Mouse (Mus musculus) limb, embryonic 12.5 days (tissue): ENCODE results near the gene Ube2f. TPM values are rescaled to one million over a fixed set of nuclear protein-coding genes. Genes with fewer than 3 reads are reported as not detected.

Source experiments
- ATAC-seq: fragments of 200-750 bp; cut with Nextera tagmentation; 2 replicates; pipeline ENCODE4 v1.8.0; 2017; ENCODE audit warnings: low read depth, moderate TSS enrichment; ENCODE audit not compliant: insufficient number of reproducible peaks, insufficient read depth, low FRiP score, low TSS enrichment
- H3K27ac ChIP-seq: fragments of 300-500 bp; sonication (generic); 2 replicates; pipeline ENCODE4 v1.5.1; 2016; ENCODE audit warnings: mild to moderate bottlenecking, moderate library complexity
- H3K27me3 ChIP-seq: fragments of 300-500 bp; sonication (generic); 2 replicates; pipeline ENCODE4 v1.6.1; 2016; ENCODE audit warnings: mild to moderate bottlenecking, moderate library complexity
- H3K36me3 ChIP-seq: fragments of 300-500 bp; sonication (generic); 2 replicates; pipeline ENCODE4 v1.6.1; 2016; ENCODE audit warnings: mild to moderate bottlenecking, moderate library complexity
- H3K4me1 ChIP-seq: fragments of 300-500 bp; sonication (generic); replicated peaks from 2 replicates; pipeline ENCODE4 v1.6.1; 2016
- H3K4me2 ChIP-seq: fragments of 300-500 bp; sonication (generic); 2 replicates; pipeline ENCODE4 v1.6.1; 2016; ENCODE audit warnings: mild to moderate bottlenecking, moderate library complexity
- H3K4me3 ChIP-seq: fragments of 300-500 bp; sonication (generic); replicated peaks from 2 replicates; pipeline ENCODE4 v1.5.1; 2016; ENCODE audit warnings: mild to moderate bottlenecking
- H3K9ac ChIP-seq: fragments of 300-500 bp; sonication (generic); replicated peaks from 2 replicates; pipeline ENCODE4 v1.6.1; 2016; ENCODE audit warnings: mild to moderate bottlenecking, moderate library complexity
- H3K9me3 ChIP-seq: fragments of 300-500 bp; sonication (generic); 2 replicates; pipeline ENCODE4 v1.6.1; 2016; ENCODE audit warnings: mild to moderate bottlenecking, moderate library complexity
- WGBS: fragments of 180-500 bp; shearing (Covaris S2); methylation state at CpG from one replicate; pipeline ENCODE4 v1.1.7; 2016; 5-methylcytosine and 5-hydroxymethylcytosine counted together
- polyA plus RNA-seq: library from polyadenylated mRNA; unstranded; fragments of >200 nt; fragmentation: Nextera tagmentation; extraction: Ambion mirVana; gene quantifications from 2 replicates; pipeline ENCODE4 v1.2.1, GENCODE M21; 2016

Gene Ube2f
- polyA plus RNA-seq, 1 experiment from 2014 or later, result 70.2 TPM

- 92% methylated on average over 7 of the region's 7 CpGs for WGBS
- Histone ChIP-seq H3K9ac (no peak overlapping the region), H3K27ac (no peak overlapping the region), H3K4me3 (no peak overlapping the region), H3K36me3 (peaks cover 40% of the 10 kb centered on the region), H3K4me2 (no peak overlapping the region), H3K9me3 (no peaks in the 10 kb centered on the region), H3K27me3 (no peaks in the 10 kb centered on the region), H3K4me1 (no peaks in the 10 kb centered on the region)
- ATAC-seq, result no peak
Observed at GRCm38 (mm10) chr1:91262508-91262907, 12.4 kb downstream of the Ube2f start.

- Histone ChIP-seq H3K4me3 (no peak overlapping the region), H3K9ac (no peak overlapping the region), H3K4me1 (no peaks in the 10 kb centered on the region), H3K9me3 (no peaks in the 10 kb centered on the region), H3K27me3 (no peaks in the 10 kb centered on the region), H3K36me3 (peaks cover 17% of the 10 kb centered on the region), H3K4me2 (no peak overlapping the region), H3K27ac (peak overlapping the region; percentile 8; the same call in 1 of the 2 replicates)
- no peak for ATAC-seq
- WGBS, result 90% methylated on average over 2 of the region's 2 CpGs
Observed at GRCm38 (mm10) chr1:91272260-91272659, 22.2 kb downstream of the Ube2f start.

GRCm38 (mm10) chr1:91276581-91276980 is 26.5 kb downstream of the Ube2f start:
- H3K4me2 ChIP-seq, result no peak overlapping the region
- H3K27ac ChIP-seq, result no peak overlapping the region
- H3K27me3 ChIP-seq, result no peaks in the 10 kb centered on the region
- no peaks in the 10 kb centered on the region for H3K9me3 ChIP-seq
- ATAC-seq, result no peak
- H3K9ac ChIP-seq, result no peak overlapping the region
- no peaks in the 10 kb centered on the region for H3K4me1 ChIP-seq
- WGBS, result 91% methylated on average over 4 of the region's 4 CpGs
- H3K4me3 ChIP-seq, result no peak overlapping the region
- H3K36me3 ChIP-seq, result peaks cover 54% of the 10 kb centered on the region

GRCm38 (mm10) chr1:91277480-91277879 is 27.4 kb downstream of the Ube2f start:
- no peak overlapping the region for H3K4me2 ChIP-seq
- no peaks in the 10 kb centered on the region for H3K4me1 ChIP-seq
- H3K27me3 ChIP-seq, result no peaks in the 10 kb centered on the region
- peaks cover 59% of the 10 kb centered on the region for H3K36me3 ChIP-seq
- no peak overlapping the region for H3K4me3 ChIP-seq
- H3K27ac ChIP-seq, result no peak overlapping the region
- whole genome bisulfite sequencing, result 93% methylated on average over 2 of the region's 2 CpGs
- H3K9ac ChIP-seq, result no peak overlapping the region
- H3K9me3 ChIP-seq, result no peaks in the 10 kb centered on the region
- ATAC-seq, result no peak

- WGBS, result 94% methylated on average over 3 of the region's 3 CpGs
- no peak for ATAC-seq
- H3K4me2 ChIP-seq, result no peak overlapping the region
- no peaks in the 10 kb centered on the region for H3K9me3 ChIP-seq
- no peak overlapping the region for H3K4me3 ChIP-seq
- peaks cover 68% of the 10 kb centered on the region for H3K36me3 ChIP-seq
- no peak overlapping the region for H3K9ac ChIP-seq
- H3K27ac ChIP-seq, result no peak overlapping the region
- H3K4me1 ChIP-seq, result no peaks in the 10 kb centered on the region
- no peaks in the 10 kb centered on the region for H3K27me3 ChIP-seq
Observed at GRCm38 (mm10) chr1:91278410-91279119, 28.5 kb downstream of the Ube2f start.

- Histone ChIP-seq H3K27me3 (no peaks in the 10 kb centered on the region), H3K36me3 (peaks cover 74% of the 10 kb centered on the region), H3K4me3 (no peak overlapping the region), H3K4me2 (no peak overlapping the region), H3K9ac (no peak overlapping the region), H3K9me3 (no peaks in the 10 kb centered on the region), H3K27ac (no peak overlapping the region), H3K4me1 (no peaks in the 10 kb centered on the region)
- ATAC-seq, result no peak
- 95% methylated on average over 1 of the region's 1 CpGs for whole genome bisulfite sequencing
Observed at GRCm38 (mm10) chr1:91279126-91279525, 29.0 kb downstream of the Ube2f start.

GRCm38 (mm10) chr1:91282582-91282981 is 32.5 kb downstream of the Ube2f start:
- Histone ChIP-seq H3K27me3 (no peaks in the 10 kb centered on the region), H3K9me3 (no peaks in the 10 kb centered on the region), H3K4me2 (no peak overlapping the region), H3K4me3 (no peak overlapping the region), H3K4me1 (no peaks in the 10 kb centered on the region), H3K36me3 (peaks cover 85% of the 10 kb centered on the region), H3K9ac (no peak overlapping the region), H3K27ac (no peak overlapping the region)
- no peak for ATAC-seq
- WGBS, result 91% methylated on average over 1 of the region's 1 CpGs

- ATAC-seq, result no peak
- Histone ChIP-seq H3K4me3 (no peak overlapping the region), H3K36me3 (peaks cover 53% of the 10 kb centered on the region), H3K27me3 (no peaks in the 10 kb centered on the region), H3K9ac (no peak overlapping the region), H3K9me3 (no peaks in the 10 kb centered on the region), H3K4me1 (no peaks in the 10 kb centered on the region), H3K27ac (no peak overlapping the region), H3K4me2 (no peak overlapping the region)
- WGBS, result 95% methylated on average over 1 of the region's 1 CpGs
Observed at GRCm38 (mm10) chr1:91289375-91289774, 39.3 kb downstream of the Ube2f start.

GRCm38 (mm10) chr1:91292101-91292825 is 42.2 kb downstream of the Ube2f start:
- Histone ChIP-seq H3K4me2 (no peak overlapping the region), H3K9ac (no peak overlapping the region), H3K9me3 (no peaks in the 10 kb centered on the region), H3K36me3 (peaks cover 37% of the 10 kb centered on the region), H3K4me1 (no peaks in the 10 kb centered on the region), H3K27ac (no peak overlapping the region), H3K27me3 (no peaks in the 10 kb centered on the region), H3K4me3 (no peak overlapping the region)
- WGBS, result 92% methylated on average over 11 of the region's 11 CpGs
- no peak for ATAC-seq

- 89% methylated on average over 6 of the region's 6 CpGs for WGBS
- H3K4me3 ChIP-seq, result no peak overlapping the region
Observed at GRCm38 (mm10) chr1:91295544-91295943, 45.4 kb downstream of the Ube2f start.

GRCm38 (mm10) chr1:91297799-91298744 is 48.0 kb downstream of the Ube2f start, which contains the start of gene Scly:
Scly (plus strand) TSS chr1:91298338.
- H3K27me3 ChIP-seq, result no peaks in the 10 kb centered on the region
- H3K4me2 ChIP-seq, result peak within 1 kb of the TSS; percentile 77
- WGBS, result under 1% methylated on average over 65 of the region's 65 CpGs

More at GRCm38 (mm10) chr1:91295544-91295943, 45.4 kb downstream of the Ube2f start:
- Histone ChIP-seq H3K9ac (no peak overlapping the region), H3K4me1 (peaks cover 8% of the 10 kb centered on the region; the same call in 1 of the 2 replicates), H3K27ac (no peak overlapping the region), H3K4me2 (no peak overlapping the region), H3K27me3 (no peaks in the 10 kb centered on the region), H3K9me3 (no peaks in the 10 kb centered on the region), H3K36me3 (peaks cover 21% of the 10 kb centered on the region)
- no peak for ATAC-seq

More at GRCm38 (mm10) chr1:91297799-91298744, 48.0 kb downstream of the Ube2f start, which contains the start of gene Scly:
- H3K4me3 ChIP-seq, result peak within 1 kb of the TSS; percentile 84
- H3K9ac ChIP-seq, result peak within 1 kb of the TSS; percentile 70
- H3K4me1 ChIP-seq, result peaks cover 8% of the 10 kb centered on the region; the same call in 1 of the 2 replicates
- peak; percentile 99 for ATAC-seq
- no peaks in the 10 kb centered on the region for H3K9me3 ChIP-seq
- peaks cover 16% of the 10 kb centered on the region; the same call in 1 of the 2 replicates for H3K36me3 ChIP-seq
- H3K27ac ChIP-seq, result no peak within 1 kb of the TSS
